8 mouse cellular contexts compared by ENCODE assay signal in genomic region chr8:106937081-106937800, GRCm38 (mm10). TPM values are rescaled to one million over a fixed set of nuclear protein-coding genes. Genes with fewer than 3 reads are reported as not detected.
DNase-seq lines count a peak whose midpoint lies in the region; ATAC-seq and TF ChIP-seq lines count a peak whose summit lies in the region.

No protein-coding gene starts in this region.

- peak overlapping the region; percentile 85 for H3K4me2 ChIP-seq in heart, embryonic 12.5 days
- H3K4me2 ChIP-seq in CH12.LX (ENCODE audit: insufficient read depth, low read depth, poor library complexity, severe bottlenecking): peak overlapping the region; percentile 98
- peak overlapping the region; percentile 90 for H3K4me2 ChIP-seq in forebrain, embryonic 16.5 days (ENCODE audit: low read length)
- peak overlapping the region; percentile 95 for H3K4me2 ChIP-seq in liver, postnatal 0 days (ENCODE audit: low read depth, low read length)

- intact Hi-C loops in heart, postnatal 10 days (cut with DNase I): loop anchor here (5.0 kb wide), 1 partner anchor 35 kb away; no protein-coding TSS in a partner anchor

- 38% methylated on average over 14 of the region's 14 CpGs for WGBS in heart, embryonic 12.5 days
- 39% methylated on average over 14 of the region's 14 CpGs for WGBS in forebrain, embryonic 16.5 days
- WGBS in liver, postnatal 0 days (ENCODE audit: insufficient replicate concordance): 55% methylated on average over 14 of the region's 14 CpGs

- H3K4me3 ChIP-seq in heart, embryonic 12.5 days: peak overlapping the region; percentile 73
- H3K4me3 ChIP-seq in CH12.LX (replicated peaks in 1 of 3; ENCODE audit: low read depth in 2 of 3, low read length in 2 of 3, poor library complexity in 1 of 3): peak overlapping the region; percentile 54 to 85 (median 73)
- peak overlapping the region; percentile 73 for H3K4me3 ChIP-seq in forebrain, embryonic 16.5 days (replicated peaks; ENCODE audit: low read length)
- H3K4me3 ChIP-seq in liver, postnatal 0 days (ENCODE audit: low read depth, low read length): peak overlapping the region; percentile 73

- no peaks in the 10 kb centered on the region for H3K27me3 ChIP-seq in heart, embryonic 12.5 days (replicated peaks)
- H3K27me3 ChIP-seq in CH12.LX (replicated peaks): no peaks in the 10 kb centered on the region
- peaks cover 32% of the 10 kb centered on the region for H3K27me3 ChIP-seq in forebrain, embryonic 16.5 days (replicated peaks; ENCODE audit: control insufficient read depth, insufficient read depth, low read length)
- peaks cover 15% of the 10 kb centered on the region; the same call in 1 of the 2 replicates for H3K27me3 ChIP-seq in liver, postnatal 0 days (ENCODE audit: insufficient read depth, low read length)

- no peak for DNase-seq in heart, postnatal 10 days
- peak; percentile 75 for DNase-seq in CH12.LX (ENCODE audit: extremely low read depth)
- DNase-seq in liver, postnatal 0 days: no peak
- no peak for DNase-seq in adrenal gland, adult 2 months
- no peak for DNase-seq in spleen, postnatal 36 days (ENCODE audit: low spot score in 2 of 2)
- DNase-seq in cerebellum, postnatal 36 days: no peak

- H3K9ac ChIP-seq in heart, embryonic 12.5 days: peak overlapping the region; percentile 94
- peak overlapping the region; percentile 61 for H3K9ac ChIP-seq in CH12.LX (ENCODE audit: insufficient read depth, low read depth)
- peak overlapping the region; percentile 84; the same call in 1 of the 2 replicates for H3K9ac ChIP-seq in forebrain, embryonic 16.5 days (replicated peaks; ENCODE audit: low read depth, low read length)
- H3K9ac ChIP-seq in liver, postnatal 0 days (replicated peaks): peak overlapping the region; percentile 82; the same call in 1 of the 2 replicates

- H3K4me1 ChIP-seq in heart, embryonic 12.5 days (replicated peaks): peaks cover 28% of the 10 kb centered on the region
- H3K4me1 ChIP-seq in CH12.LX (ENCODE audit: control insufficient read depth in 1 of 2, insufficient read depth in 2 of 2): peaks cover 6 to 14% of the 10 kb centered on the region in 2 experiments
- H3K4me1 ChIP-seq in forebrain, embryonic 16.5 days (replicated peaks; ENCODE audit: control insufficient read depth, insufficient read depth, low read length): peaks cover 16% of the 10 kb centered on the region
- peaks cover 17% of the 10 kb centered on the region for H3K4me1 ChIP-seq in liver, postnatal 0 days (ENCODE audit: insufficient read depth)

- no peaks in the 10 kb centered on the region for H3K9me3 ChIP-seq in heart, embryonic 12.5 days (replicated peaks)
- no peaks in the 10 kb centered on the region for H3K9me3 ChIP-seq in CH12.LX (replicated peaks; ENCODE audit: low read length)
- no peaks in the 10 kb centered on the region for H3K9me3 ChIP-seq in forebrain, embryonic 16.5 days (ENCODE audit: control insufficient read depth, low read length)
- no peaks in the 10 kb centered on the region for H3K9me3 ChIP-seq in liver, postnatal 0 days (ENCODE audit: low read length)

- H3K79me2 ChIP-seq in CH12.LX (replicated peaks; ENCODE audit: control insufficient read depth, extremely low read depth, insufficient read depth, poor library complexity, severe bottlenecking): no peaks in the 10 kb centered on the region

- TF ChIP-seq EP300 in CH12.LX (IDR thresholded peaks at IDR 0.05; ENCODE audit: low read length): peak; percentile 90
- TF ChIP-seq EP300 in liver, postnatal 0 days (IDR thresholded peaks at IDR 0.05; ENCODE audit: low read depth): no peak

- no peak for TF ChIP-seq POLR2A in CH12.LX (IDR thresholded peaks at IDR 0.05; ENCODE audit: low read depth, low read length)

- TF ChIP-seq RAD21 in CH12.LX (IDR thresholded peaks at IDR 0.05; ENCODE audit: low read depth, low read length): no peak

- in situ Hi-C loops in CH12.LX (cut with MboI; ENCODE audit: low pct_ligation_motif_present, low pct_unique_long_range_greater_than_20kb, low sequenced_read_pairs): no loop called here

- dilution Hi-C loops in CH12.LX (cut with MboI; ENCODE audit: extremely low pct_ligation_motif_present, extremely low pct_unique_long_range_greater_than_20kb, low sequenced_read_pairs): no loop called here

- no peak overlapping the region for H3K27ac ChIP-seq in heart, embryonic 12.5 days (ENCODE audit: poor library complexity, severe bottlenecking)
- no peak overlapping the region for H3K27ac ChIP-seq in CH12.LX (ENCODE audit: insufficient read depth, low read depth)
- H3K27ac ChIP-seq in forebrain, embryonic 16.5 days (ENCODE audit: low read length): no peak overlapping the region
- no peak overlapping the region for H3K27ac ChIP-seq in liver, postnatal 0 days (ENCODE audit: low read depth)

- TF ChIP-seq CTCF in CH12.LX (conservative IDR thresholded peaks at IDR 0.05 in 1 of 2, IDR thresholded peaks at IDR 0.05 in 1 of 2; ENCODE audit: low read depth in 2 of 2, low read length in 2 of 2): no peak
- TF ChIP-seq CTCF in liver, postnatal 0 days (IDR thresholded peaks at IDR 0.05; ENCODE audit: low read depth): no peak

- no peak for ATAC-seq in heart, embryonic 12.5 days (ENCODE audit: insufficient number of reproducible peaks, low FRiP score)
- no peak for ATAC-seq in forebrain, embryonic 16.5 days
- no peak for ATAC-seq in liver, postnatal 0 days

- no peaks in the 10 kb centered on the region for H3K36me3 ChIP-seq in heart, embryonic 12.5 days
- no peaks in the 10 kb centered on the region for H3K36me3 ChIP-seq in CH12.LX (replicated peaks in 1 of 2; ENCODE audit: control insufficient read depth in 1 of 2, insufficient read depth in 1 of 2, low read length in 1 of 2)
- no peaks in the 10 kb centered on the region for H3K36me3 ChIP-seq in forebrain, embryonic 16.5 days (ENCODE audit: control insufficient read depth, insufficient read depth)
- no peaks in the 10 kb centered on the region for H3K36me3 ChIP-seq in liver, postnatal 0 days (replicated peaks; ENCODE audit: insufficient read depth, low read length)

TF ChIP-seq in CH12.LX, 34 proteins besides CTCF, POLR2A, EP300 and RAD21 (continues in another document):
- TF ChIP-seq JUN (IDR thresholded peaks at IDR 0.05; ENCODE audit: insufficient read depth, low read depth, low read length): peak; percentile 85
- TF ChIP-seq MAZ (IDR thresholded peaks at IDR 0.05; ENCODE audit: low read depth, low read length): peak; percentile 61; the same call in 1 of the 2 replicates
- TF ChIP-seq ZMIZ1 (IDR thresholded peaks at IDR 0.05; ENCODE audit: low read depth, low read length): no peak
- TF ChIP-seq SIN3A (IDR thresholded peaks at IDR 0.05; ENCODE audit: low read length): peak; percentile 76
- TF ChIP-seq PAX5 (IDR thresholded peaks at IDR 0.05; ENCODE audit: low read length): no peak
- TF ChIP-seq KAT2A (IDR thresholded peaks at IDR 0.05; ENCODE audit: insufficient replicate concordance, low read length): no peak
- 0 out of 2 replicates have a peak, but pooled peaks have one; percentile 43 for TF ChIP-seq CHD2 (IDR thresholded peaks at IDR 0.05; ENCODE audit: low read length)
- peak; percentile 95 for TF ChIP-seq IRF4 (IDR thresholded peaks at IDR 0.05; ENCODE audit: low read depth, low read length)
- TF ChIP-seq TCF12 (IDR thresholded peaks at IDR 0.05; ENCODE audit: low read depth, low read length): peak; percentile 51; the same call in 1 of the 2 replicates
- TF ChIP-seq ZC3H11A (IDR thresholded peaks at IDR 0.05; ENCODE audit: low read depth, low read length): no peak
- no peak for TF ChIP-seq USF2 (conservative IDR thresholded peaks at IDR 0.05; ENCODE audit: low read depth, low read length)
- no peak for TF ChIP-seq POLR2AphosphoS2 (IDR thresholded peaks at IDR 0.05; ENCODE audit: low read depth, low read length)
- TF ChIP-seq HCFC1 (IDR thresholded peaks at IDR 0.05; ENCODE audit: low read depth, low read length): no peak
- peak; percentile 96 for TF ChIP-seq JUND (conservative IDR thresholded peaks at IDR 0.05; ENCODE audit: low read depth, low read length)
- no peak for TF ChIP-seq ZNF384 (IDR thresholded peaks at IDR 0.05; ENCODE audit: low read depth, low read length)
- peak; percentile 65 for TF ChIP-seq MYC (IDR thresholded peaks at IDR 0.05; ENCODE audit: low read depth, low read length)
- TF ChIP-seq ELF1 (IDR thresholded peaks at IDR 0.05; ENCODE audit: low read depth, low read length): no peak
- TF ChIP-seq SMC3 (IDR thresholded peaks at IDR 0.05; ENCODE audit: low read depth, low read length): no peak
- TF ChIP-seq BHLHE40 (IDR thresholded peaks at IDR 0.05; ENCODE audit: low read depth, low read length): peak; percentile 52; the same call in 1 of the 2 replicates
- TF ChIP-seq ETS1 (conservative IDR thresholded peaks at IDR 0.05; ENCODE audit: low read depth, low read length): peak; percentile 51
- TF ChIP-seq USF1 (IDR thresholded peaks at IDR 0.05; ENCODE audit: low read depth, low read length): no peak
- no peak for TF ChIP-seq CHD1 (IDR thresholded peaks at IDR 0.05; ENCODE audit: low read depth, low read length)
- TF ChIP-seq RCOR1 (conservative IDR thresholded peaks at IDR 0.05; ENCODE audit: low read depth, low read length): peak; percentile 85
- 0 out of 2 replicates have a peak, but pooled peaks have one; percentile 62 for TF ChIP-seq MAX (IDR thresholded peaks at IDR 0.05; ENCODE audit: low read length)

RNA-seq across cellular contexts. Expression of gene Sntb2, which starts 1.7 kb away (rescaled TPM):
- 11.5 and 12.2 TPM in 2 replicates for polyA plus RNA-seq in heart, embryonic 12.5 days (2016; fragmentation: Nextera tagmentation; extraction: Ambion mirVana)
- total RNA-seq in heart, postnatal 10 days (2021): 10 to 100 TPM; 27.1 to 27.6 TPM
- 2.1 and 2.3 TPM in 2 replicates for total RNA-seq in CH12.LX (2012; rRNA removed)
- 0.86 and 1.4 TPM in 2 replicates for total RNA-seq in CH12.LX (2014; rRNA removed)
- polyA plus RNA-seq in CH12.LX (2012; ENCODE audit: insufficient read length, low read depth): 0.95 and 1.3 TPM in 2 replicates
- 2.8 and 4.8 TPM in 2 replicates for polyA plus RNA-seq in forebrain, embryonic 16.5 days (2015; fragmentation: Nextera tagmentation; extraction: Ambion mirVana)
- polyA plus RNA-seq in liver, postnatal 0 days (2015; fragmentation: Nextera tagmentation; extraction: Ambion mirVana): 1.8 and 1.9 TPM in 2 replicates
- 10 to 100 TPM; 21.7 to 27.9 TPM for total RNA-seq in adrenal gland, adult 2 months (2021)
- polyA plus RNA-seq in adrenal gland, adult 2 months (2012; rRNA removed): 8.4 and 10.7 TPM in 2 replicates

RNA-seq across cellular contexts. Expression of gene Utp4, which starts 43.8 kb away (rescaled TPM):
- polyA plus RNA-seq in heart, embryonic 12.5 days (2016; fragmentation: Nextera tagmentation; extraction: Ambion mirVana): 46.6 and 47.0 TPM in 2 replicates
- 10 to 100 TPM; 23.8 to 25.0 TPM for total RNA-seq in heart, postnatal 10 days (2021)
- total RNA-seq in CH12.LX (2012; rRNA removed) (80.6 and 114 TPM in 2 replicates), CH12.LX (2014; rRNA removed) (152 and 156 TPM in 2 replicates)
- polyA plus RNA-seq in CH12.LX (2012; ENCODE audit: insufficient read length, low read depth): 183 and 202 TPM in 2 replicates
- polyA plus RNA-seq in forebrain, embryonic 16.5 days (2015; fragmentation: Nextera tagmentation; extraction: Ambion mirVana): 48.6 and 52.4 TPM in 2 replicates
- polyA plus RNA-seq in liver, postnatal 0 days (2015; fragmentation: Nextera tagmentation; extraction: Ambion mirVana): 20.7 and 22.4 TPM in 2 replicates
- total RNA-seq in adrenal gland, adult 2 months (2021): 10 to 100 TPM; 40.6 to 50.1 TPM
- 17.2 and 20.5 TPM in 2 replicates for polyA plus RNA-seq in adrenal gland, adult 2 months (2012; rRNA removed)
